Mouse (Mus musculus) lung, postnatal 0 days (tissue): ENCODE results near the gene Dvl1.

Experiments used
- CTCF ChIP-seq: IDR thresholded peaks from 2 replicates; pipeline ENCODE4 v1.5.1; 2016; ENCODE audit warnings: antibody characterized with exemption, mild to moderate bottlenecking
- EP300 ChIP-seq: IDR thresholded peaks from 2 replicates; pipeline ENCODE4 v1.6.1; 2016; ENCODE audit warnings: antibody characterized with exemption, mild to moderate bottlenecking, control low read depth

GRCm38 (mm10) chr4:155889316-155889715, 42.1 kb downstream of the Dvl1 start:
- TF ChIP-seq CTCF (no peak), EP300 (no peak)
